Mouse (Mus musculus): Measurements from ENCODE around the gene Ccdc137. TPM values are rescaled to one million over a fixed set of nuclear protein-coding genes. Genes with fewer than 3 reads are reported as not detected.

Ccdc137 gene
- polyA plus RNA-seq (2017; shearing (Covaris generic)), result 24.3 TPM

DNA sequence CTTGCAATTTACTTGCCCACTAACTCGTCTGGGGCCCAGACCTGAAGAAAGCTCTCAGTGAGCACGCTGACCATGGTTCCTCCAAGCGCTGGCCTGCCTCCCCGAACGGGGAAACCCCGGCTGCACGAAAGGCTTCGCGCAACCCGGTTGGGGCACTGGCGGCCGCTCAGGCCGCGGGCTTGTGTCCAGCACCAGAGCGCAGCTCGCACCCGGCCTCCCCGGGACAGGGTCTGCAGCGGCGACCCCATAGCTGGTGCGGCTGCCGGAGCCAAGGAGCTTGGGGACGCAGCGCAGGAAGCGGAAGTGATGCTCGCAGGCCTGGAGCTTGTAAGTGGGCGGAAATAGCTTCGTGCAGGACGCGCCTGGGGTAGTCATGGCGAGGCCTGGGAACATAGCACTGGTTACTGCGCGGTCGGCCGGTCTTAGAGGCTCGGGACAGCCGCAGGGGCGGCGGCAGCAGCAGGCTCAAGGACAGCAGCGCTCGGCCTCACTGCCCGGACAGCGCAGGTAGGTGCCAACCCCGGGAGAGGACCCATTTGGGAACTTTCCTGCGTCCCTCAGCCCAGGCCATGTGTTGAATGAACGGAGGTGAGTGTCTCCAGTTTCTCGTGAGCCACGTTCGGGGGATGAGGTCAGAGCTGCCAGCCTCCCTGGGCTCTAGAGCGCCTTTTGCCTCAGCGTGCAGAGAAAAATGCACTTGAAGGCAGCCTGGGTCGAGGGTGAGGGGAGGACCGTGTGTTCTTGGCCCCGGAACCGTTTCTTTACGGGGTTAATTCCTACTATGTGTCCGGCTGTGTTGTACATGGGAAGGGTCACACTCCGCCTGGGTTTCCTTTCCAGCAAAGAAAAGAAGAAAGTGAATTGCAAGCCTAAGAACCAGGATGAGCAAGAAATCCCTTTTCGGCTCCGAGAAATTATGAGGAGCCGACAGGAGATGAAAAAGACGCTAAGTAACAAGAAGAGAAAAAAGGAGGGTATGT, at the start of gene Ccdc137, which contains the start of gene Oxld1:
Gene Ccdc137 (plus strand): TSS at position 344 of the 980 bp plus-strand sequence.
Gene Oxld1 (minus strand): TSS at position 297 of the 980 bp plus-strand sequence.

DNA sequence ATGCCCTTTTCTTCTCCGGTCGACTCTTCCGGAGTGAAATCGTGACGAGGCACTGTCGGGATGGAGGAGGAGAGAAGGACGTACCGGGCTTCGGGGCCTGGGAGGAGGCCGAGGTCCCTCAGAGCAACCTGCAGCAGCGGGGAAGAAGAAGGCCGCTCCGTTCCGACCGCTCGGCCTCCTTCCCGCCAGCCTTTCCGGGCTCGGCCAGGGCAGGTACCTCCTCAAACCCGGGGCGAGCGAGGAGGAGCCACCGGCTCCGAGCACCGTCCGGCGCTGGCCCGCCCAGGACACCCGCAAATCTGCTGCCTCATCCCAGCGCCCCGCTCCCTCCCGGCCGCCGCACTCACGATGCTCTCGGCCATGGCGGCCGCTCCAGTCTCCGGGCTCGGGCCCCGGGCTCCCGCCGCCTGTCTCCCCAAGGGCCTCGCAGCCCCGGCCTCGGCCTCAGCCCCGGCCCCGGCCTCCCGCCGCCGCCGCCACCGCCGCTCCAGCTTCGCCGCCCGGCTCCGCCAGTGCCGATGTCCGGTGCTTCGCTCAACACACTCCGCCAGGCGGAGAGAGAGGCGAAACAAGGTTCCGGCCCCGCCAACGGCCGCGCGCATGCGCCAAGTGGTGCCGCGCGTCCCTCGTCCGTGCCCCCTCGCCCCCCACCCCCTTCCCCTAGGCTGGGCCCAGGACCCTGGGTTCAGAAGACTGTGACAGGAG, 20.6 kb upstream of the Ccdc137 start, which contains the start of gene Nploc4:
Gene Nploc4 (minus strand): TSS at position 557 of the 705 bp plus-strand sequence.

DNA sequence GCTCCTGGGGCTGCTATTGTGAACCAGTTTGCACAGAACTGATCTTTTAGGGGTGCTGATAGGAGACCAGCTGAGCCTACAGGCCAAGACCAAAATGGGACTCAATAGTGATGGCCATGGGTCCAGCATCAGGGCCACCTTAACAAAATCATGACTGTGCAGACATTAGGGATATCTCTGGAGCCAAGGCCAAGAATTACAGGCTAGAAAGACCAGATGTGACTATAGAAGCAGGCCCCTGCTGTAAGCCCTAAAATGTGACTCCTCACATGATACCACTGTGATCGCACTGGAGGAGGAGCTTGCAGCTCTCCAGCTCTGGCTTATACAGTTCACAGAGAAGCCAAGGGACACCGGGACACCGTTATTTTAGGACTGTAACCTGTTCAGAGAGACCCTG, 15.6 kb upstream of the Ccdc137 start, which contains the start of gene Tspan10:
Gene Tspan10 (plus strand): TSS at position 301 of the 400 bp plus-strand sequence.

DNA sequence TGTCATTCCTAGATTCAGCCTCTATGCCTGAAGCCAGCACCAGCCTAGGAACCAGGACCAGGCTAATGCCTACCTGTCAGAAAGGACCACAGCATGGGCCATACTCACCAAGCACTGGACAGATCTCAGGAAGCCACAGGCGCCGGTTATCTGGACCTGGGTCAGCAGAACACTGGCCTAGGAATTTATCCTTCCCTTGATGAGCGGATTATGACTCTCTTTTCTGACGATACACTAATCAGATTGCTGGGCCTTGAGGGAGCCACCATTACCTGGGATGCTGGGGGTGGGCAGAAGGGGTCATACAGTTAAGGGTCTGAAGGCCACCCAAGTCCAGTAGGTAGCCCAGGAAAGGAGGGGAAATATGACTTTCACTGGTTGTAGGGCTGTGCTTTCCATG, 4.6 kb upstream of the Ccdc137 start, which contains the start of gene Pde6g:
Gene Pde6g (minus strand): TSS at position 195 of the 400 bp plus-strand sequence.

DNA sequence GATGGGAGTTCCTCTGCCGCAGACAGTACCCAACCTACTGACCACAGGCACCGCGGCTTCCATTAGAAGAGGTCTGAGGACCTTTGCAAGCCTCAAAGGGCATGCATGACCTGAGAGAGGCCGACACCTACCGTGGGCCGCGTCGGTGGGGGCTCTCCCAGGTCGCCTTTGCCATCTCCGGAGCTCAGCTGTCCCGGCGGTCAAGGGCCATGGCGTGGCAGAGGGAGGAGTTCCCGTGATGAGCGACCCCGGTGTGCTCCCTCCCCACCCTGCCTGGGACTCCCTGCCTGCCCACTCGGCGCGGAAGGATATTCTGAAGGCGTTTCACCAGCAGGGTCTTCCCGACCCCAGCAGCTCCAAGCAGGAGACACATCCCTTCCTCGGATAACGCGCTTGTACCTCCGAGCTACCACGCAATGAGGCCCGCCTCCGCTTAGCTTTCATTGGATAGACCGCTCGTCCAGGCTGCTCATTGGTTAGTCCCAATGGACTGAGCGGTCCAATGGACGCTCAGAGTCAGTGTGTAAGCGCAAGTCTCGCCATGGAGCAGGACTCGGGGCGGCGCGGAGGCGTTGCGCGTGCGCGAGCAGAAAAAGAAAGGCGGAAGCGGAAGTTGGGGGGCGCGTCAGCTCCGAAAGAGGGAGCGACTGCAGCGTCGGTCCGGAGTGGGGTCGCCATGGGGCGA, 9.3 kb downstream of the Ccdc137 start, which contains the start of gene Arl16:
Gene Arl16 (minus strand): TSS at position 557 of the 685 bp plus-strand sequence.

DNA sequence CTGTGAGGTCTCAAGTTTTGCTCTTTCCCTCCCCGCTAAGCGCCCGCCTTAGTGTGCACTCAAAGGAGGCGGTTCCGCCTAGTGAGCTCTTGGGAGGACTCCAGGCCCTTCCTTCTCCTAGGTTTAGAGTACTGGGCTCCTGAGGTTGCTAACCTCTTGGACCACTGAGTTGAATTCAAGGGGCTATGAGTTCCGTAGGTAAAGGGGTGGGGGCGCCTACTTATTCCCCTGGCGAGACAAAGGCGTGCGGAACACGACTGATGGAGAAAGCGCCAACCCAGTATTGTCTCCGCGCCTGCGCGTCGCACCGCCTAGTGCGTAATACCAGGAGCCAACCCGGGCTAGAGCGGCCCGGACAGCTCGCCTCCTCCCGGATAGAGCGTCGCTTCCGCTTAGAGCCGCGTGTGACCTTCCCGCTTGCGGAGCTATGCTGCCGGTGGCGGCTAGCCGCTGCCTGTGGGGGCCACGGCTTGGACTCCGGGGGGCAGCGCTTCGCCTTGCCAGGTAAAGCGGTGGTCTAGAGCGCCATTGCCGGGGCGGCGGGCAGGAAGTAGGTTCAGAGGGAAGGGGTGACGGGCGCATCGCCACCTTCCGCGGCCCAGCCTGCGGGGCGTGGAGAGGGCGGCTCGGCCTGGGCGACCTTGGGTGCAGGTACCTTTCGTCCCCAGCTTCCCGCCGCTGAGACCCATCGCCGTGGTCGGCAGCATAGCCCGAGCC, 26.5 kb downstream of the Ccdc137 start, which contains the start of gene Mrpl12:
Gene Mrpl12 (plus strand): TSS at position 349 of the 717 bp plus-strand sequence.

DNA sequence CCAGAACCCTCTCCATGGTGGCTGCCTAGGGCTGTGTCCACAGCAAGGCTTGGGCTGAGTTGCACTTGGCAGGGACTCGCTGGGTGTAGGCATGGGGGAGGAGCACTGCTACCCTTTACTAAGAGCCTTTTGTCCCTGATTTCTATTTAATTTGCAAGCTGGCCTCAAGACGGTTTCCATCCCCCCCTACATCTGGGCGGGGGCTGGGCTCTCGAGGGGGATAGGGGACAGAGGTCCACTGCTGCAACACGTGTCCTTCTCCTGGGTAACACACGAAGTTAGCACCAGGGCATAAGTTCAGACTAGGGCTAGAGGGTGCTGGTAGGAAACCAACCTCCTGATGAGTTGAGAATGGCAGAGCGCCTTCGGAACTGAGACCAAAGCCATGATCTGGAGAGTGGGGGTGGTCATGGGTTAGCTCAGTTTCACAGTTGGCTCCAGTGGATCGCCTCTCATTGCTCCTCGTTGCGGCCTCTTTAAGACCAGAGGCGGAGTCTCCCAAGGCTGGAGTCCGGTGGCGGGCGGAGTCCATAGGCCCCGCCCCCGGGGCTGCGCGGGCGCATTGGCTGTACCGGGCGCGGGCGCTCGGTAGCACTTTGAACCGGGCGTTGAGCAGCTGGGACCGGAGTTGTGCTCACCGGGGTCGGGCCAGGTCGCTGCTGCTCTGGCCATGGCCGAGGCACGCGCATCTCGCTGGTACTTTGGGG, 33.6 kb downstream of the Ccdc137 start, which contains the start of gene Slc25a10:
Gene Slc25a10 (plus strand): TSS at position 524 of the 707 bp plus-strand sequence.

Other genes with a start within 250 kb of the Ccdc137 start
- not detected for gene Bahcc1, start 225.2 kb upstream of the Ccdc137 start, polyA plus RNA-seq (2017; shearing (Covaris generic))
- 1,734 TPM for gene Actg1, start 109.6 kb upstream of the Ccdc137 start, polyA plus RNA-seq (2017; shearing (Covaris generic))
- not detected for gene Fscn2, start 96.6 kb upstream of the Ccdc137 start, polyA plus RNA-seq (2017; shearing (Covaris generic))
- 24.8 TPM for gene Faap100, start 79.4 kb upstream of the Ccdc137 start, polyA plus RNA-seq (2017; shearing (Covaris generic))
- 56.3 TPM for gene Nploc4, start 20.4 kb upstream of the Ccdc137 start, polyA plus RNA-seq (2017; shearing (Covaris generic))
- gene Tspan10, start 15.5 kb upstream of the Ccdc137 start, polyA plus RNA-seq (2017; shearing (Covaris generic)), result not detected
- 0.19 TPM for gene Pde6g, start 4.6 kb upstream of the Ccdc137 start, polyA plus RNA-seq (2017; shearing (Covaris generic))
- 2.3 TPM for gene Oxld1, start within 50 bp of the Ccdc137 start, polyA plus RNA-seq (2017; shearing (Covaris generic))
- gene Arl16, start 9.5 kb downstream of the Ccdc137 start, polyA plus RNA-seq (2017; shearing (Covaris generic)), result 11.5 TPM
- 43.3 TPM for gene Mrpl12, start 26.5 kb downstream of the Ccdc137 start, polyA plus RNA-seq (2017; shearing (Covaris generic))
- gene Slc25a10, start 33.7 kb downstream of the Ccdc137 start, polyA plus RNA-seq (2017; shearing (Covaris generic)), result 6.9 TPM
- not detected for gene Gcgr, start 72.6 kb downstream of the Ccdc137 start, polyA plus RNA-seq (2017; shearing (Covaris generic))
- 80.5 TPM for gene Mcrip1, start 91.6 kb downstream of the Ccdc137 start, polyA plus RNA-seq (2017; shearing (Covaris generic))
- gene Ppp1r27, start 93.0 kb downstream of the Ccdc137 start, polyA plus RNA-seq (2017; shearing (Covaris generic)), result not detected
- 187 TPM for gene P4hb, start 115.1 kb downstream of the Ccdc137 start, polyA plus RNA-seq (2017; shearing (Covaris generic))
- gene Arhgdia, start 123.5 kb downstream of the Ccdc137 start, polyA plus RNA-seq (2017; shearing (Covaris generic)), result 668 TPM
- gene Alyref, start 140.2 kb downstream of the Ccdc137 start, polyA plus RNA-seq (2017; shearing (Covaris generic)), result 272 TPM
- gene Anapc11, start 140.3 kb downstream of the Ccdc137 start, polyA plus RNA-seq (2017; shearing (Covaris generic)), result 79.1 TPM
- not detected for gene Npb, start 150.4 kb downstream of the Ccdc137 start, polyA plus RNA-seq (2017; shearing (Covaris generic))
- 242 TPM for gene Pcyt2, start 159.8 kb downstream of the Ccdc137 start, polyA plus RNA-seq (2017; shearing (Covaris generic))
- 190 TPM for gene Sirt7, start 167.1 kb downstream of the Ccdc137 start, polyA plus RNA-seq (2017; shearing (Covaris generic))
- gene Mafg, start 175.5 kb downstream of the Ccdc137 start, polyA plus RNA-seq (2017; shearing (Covaris generic)), result 23.3 TPM
- gene Pycr1, start 185.7 kb downstream of the Ccdc137 start, polyA plus RNA-seq (2017; shearing (Covaris generic)), result 1.1 TPM
- gene Myadml2, start 190.0 kb downstream of the Ccdc137 start, polyA plus RNA-seq (2017; shearing (Covaris generic)), result not detected
- gene Notum, start 203.1 kb downstream of the Ccdc137 start, polyA plus RNA-seq (2017; shearing (Covaris generic)), result not detected
- 141 TPM for gene Aspscr1, start 214.9 kb downstream of the Ccdc137 start, polyA plus RNA-seq (2017; shearing (Covaris generic))